Mouse (Mus musculus) limb, embryonic 15.5 days (tissue): ENCODE data around the gene Coq8a. TPM values are rescaled to one million over a fixed set of nuclear protein-coding genes. Genes with fewer than 3 reads are reported as not detected.
A peak's percentile ranks its signal among the peaks of the same experiment; 100 is the strongest.

Experiments used
- ATAC-seq: fragments of 200-750 bp; cut with Nextera tagmentation; 2 replicates; pipeline ENCODE4 v1.8.0; 2017; ENCODE audit warnings: low read depth, moderate TSS enrichment; ENCODE audit not compliant: insufficient number of reproducible peaks, low FRiP score, low TSS enrichment
- H3K27ac ChIP-seq: fragments of 300-500 bp; sonication (generic); 2 replicates; pipeline ENCODE4 v1.5.1; 2015; ENCODE audit warnings: moderate library complexity, mild to moderate bottlenecking, inconsistent platforms
- H3K27me3 ChIP-seq: fragments of 300-500 bp; sonication (generic); 2 replicates; pipeline ENCODE4 v1.6.1; 2015; ENCODE audit warnings: inconsistent platforms
- H3K36me3 ChIP-seq: fragments of 300-500 bp; sonication (generic); 2 replicates; pipeline ENCODE4 v1.6.1; 2015; ENCODE audit warnings: inconsistent platforms
- H3K4me1 ChIP-seq: fragments of 300-500 bp; sonication (generic); 2 replicates; pipeline ENCODE4 v1.6.1; 2015; ENCODE audit warnings: inconsistent platforms
- H3K4me2 ChIP-seq: fragments of 300-500 bp; sonication (generic); 2 replicates; pipeline ENCODE4 v1.6.1; 2015; ENCODE audit warnings: mild to moderate bottlenecking, inconsistent platforms
- H3K4me3 ChIP-seq: fragments of 300-500 bp; sonication (generic); 2 replicates; pipeline ENCODE4 v1.5.1; 2015; ENCODE audit warnings: mild to moderate bottlenecking, inconsistent platforms
- H3K9ac ChIP-seq: fragments of 300-500 bp; sonication (generic); 2 replicates; pipeline ENCODE4 v1.6.1; 2015; ENCODE audit warnings: inconsistent platforms
- H3K9me3 ChIP-seq: fragments of 300-500 bp; sonication (generic); 2 replicates; pipeline ENCODE4 v1.6.1; 2016; ENCODE audit warnings: inconsistent platforms
- WGBS: fragments of 180-500 bp; shearing (Covaris S2); methylation state at CpG from one replicate; pipeline ENCODE4 v1.1.7; 2015; 5-methylcytosine and 5-hydroxymethylcytosine counted together
- polyA plus RNA-seq: library from polyadenylated mRNA; unstranded; fragments of >200 nt; fragmentation: Nextera tagmentation; extraction: Ambion mirVana; gene quantifications from 2 replicates; pipeline ENCODE4 v1.2.1, GENCODE M21; 2015

Gene Coq8a
- polyA plus RNA-seq, 1 experiment from 2014 or later, result 9.6 TPM

GRCm38 (mm10) chr1:180222007-180222406, 22.6 kb upstream of the Coq8a start:
- no peak for ATAC-seq
- H3K36me3 ChIP-seq, result no peaks in the 10 kb centered on the region
- peaks cover 7% of the 10 kb centered on the region for H3K4me1 ChIP-seq
- no peak overlapping the region for H3K9ac ChIP-seq
- no peak overlapping the region for H3K4me3 ChIP-seq
- no peak overlapping the region for H3K27ac ChIP-seq
- no peaks in the 10 kb centered on the region for H3K27me3 ChIP-seq
- 83% methylated on average over 1 of the region's 1 CpGs for WGBS
- no peaks in the 10 kb centered on the region for H3K9me3 ChIP-seq
- no peak overlapping the region for H3K4me2 ChIP-seq

- Histone ChIP-seq H3K4me3 (no peak overlapping the region), H3K4me2 (no peak overlapping the region), H3K36me3 (no peaks in the 10 kb centered on the region), H3K27me3 (no peaks in the 10 kb centered on the region), H3K9me3 (no peaks in the 10 kb centered on the region), H3K27ac (no peak overlapping the region), H3K9ac (no peak overlapping the region), H3K4me1 (peaks cover 3% of the 10 kb centered on the region; the same call in 1 of the 2 replicates)
- 82% methylated on average over 19 of the region's 19 CpGs for WGBS
- no peak for ATAC-seq
Measured at GRCm38 (mm10) chr1:180220791-180221542, 21.6 kb upstream of the Coq8a start.

- Histone ChIP-seq H3K27me3 (no peaks in the 10 kb centered on the region), H3K36me3 (no peaks in the 10 kb centered on the region), H3K9ac (no peak overlapping the region), H3K9me3 (no peaks in the 10 kb centered on the region), H3K27ac (no peak overlapping the region), H3K4me1 (no peaks in the 10 kb centered on the region), H3K4me3 (no peak overlapping the region), H3K4me2 (no peak overlapping the region)
- no peak for ATAC-seq
- WGBS, result 53% methylated on average over 5 of the region's 5 CpGs
Measured at GRCm38 (mm10) chr1:180216541-180217276, 17.3 kb upstream of the Coq8a start.

- Histone ChIP-seq H3K9me3 (no peaks in the 10 kb centered on the region), H3K9ac (no peak overlapping the region), H3K4me1 (no peaks in the 10 kb centered on the region), H3K4me3 (no peak overlapping the region), H3K27ac (no peak overlapping the region), H3K4me2 (no peak overlapping the region), H3K36me3 (no peaks in the 10 kb centered on the region), H3K27me3 (no peaks in the 10 kb centered on the region)
- ATAC-seq, result peak; percentile 49; the same call in 1 of the 2 replicates
- WGBS, result 16% methylated on average over 4 of the region's 4 CpGs
Measured at GRCm38 (mm10) chr1:180215044-180215443, 15.6 kb upstream of the Coq8a start.

- Histone ChIP-seq H3K4me3 (no peak overlapping the region), H3K4me1 (no peaks in the 10 kb centered on the region), H3K9me3 (no peaks in the 10 kb centered on the region), H3K36me3 (no peaks in the 10 kb centered on the region), H3K27ac (no peak overlapping the region), H3K9ac (no peak overlapping the region), H3K27me3 (no peaks in the 10 kb centered on the region), H3K4me2 (no peak overlapping the region)
- WGBS, result 87% methylated on average over 5 of the region's 5 CpGs
- no peak for ATAC-seq
Measured at GRCm38 (mm10) chr1:180212911-180213310, 13.5 kb upstream of the Coq8a start.

GRCm38 (mm10) chr1:180210781-180211271, 11.4 kb upstream of the Coq8a start:
- H3K4me1 ChIP-seq, result no peaks in the 10 kb centered on the region
- no peaks in the 10 kb centered on the region for H3K9me3 ChIP-seq
- ATAC-seq, result no peak
- H3K27me3 ChIP-seq, result no peaks in the 10 kb centered on the region
- 82% methylated on average over 9 of the region's 9 CpGs for WGBS
- no peak overlapping the region for H3K4me2 ChIP-seq
- no peaks in the 10 kb centered on the region for H3K36me3 ChIP-seq
- H3K4me3 ChIP-seq, result no peak overlapping the region
- H3K27ac ChIP-seq, result no peak overlapping the region
- no peak overlapping the region for H3K9ac ChIP-seq

GRCm38 (mm10) chr1:180210031-180210432, 10.6 kb upstream of the Coq8a start:
- 64% methylated on average over 4 of the region's 4 CpGs for WGBS
- no peak overlapping the region for H3K27ac ChIP-seq
- H3K9ac ChIP-seq, result no peak overlapping the region
- H3K4me1 ChIP-seq, result no peaks in the 10 kb centered on the region
- no peaks in the 10 kb centered on the region for H3K27me3 ChIP-seq
- no peaks in the 10 kb centered on the region for H3K9me3 ChIP-seq
- no peak overlapping the region for H3K4me2 ChIP-seq
- no peaks in the 10 kb centered on the region for H3K36me3 ChIP-seq
- ATAC-seq, result no peak
- H3K4me3 ChIP-seq, result no peak overlapping the region

GRCm38 (mm10) chr1:180208370-180208769, 9.0 kb upstream of the Coq8a start:
- WGBS, result 86% methylated on average over 3 of the region's 3 CpGs
- H3K9ac ChIP-seq, result no peak overlapping the region
- H3K27ac ChIP-seq, result no peak overlapping the region
- ATAC-seq, result no peak
- H3K4me3 ChIP-seq, result no peak overlapping the region
- H3K9me3 ChIP-seq, result no peaks in the 10 kb centered on the region
- no peaks in the 10 kb centered on the region for H3K36me3 ChIP-seq
- H3K4me2 ChIP-seq, result no peak overlapping the region
- H3K27me3 ChIP-seq, result no peaks in the 10 kb centered on the region
- H3K4me1 ChIP-seq, result no peaks in the 10 kb centered on the region

- 41% methylated on average over 5 of the region's 5 CpGs for WGBS
- H3K36me3 ChIP-seq, result no peaks in the 10 kb centered on the region
- H3K9ac ChIP-seq, result no peak overlapping the region
- ATAC-seq, result no peak
- no peak overlapping the region for H3K27ac ChIP-seq
- H3K9me3 ChIP-seq, result no peaks in the 10 kb centered on the region
- no peak overlapping the region for H3K4me2 ChIP-seq
- H3K4me3 ChIP-seq, result no peak overlapping the region
- peaks cover 3% of the 10 kb centered on the region; the same call in 1 of the 2 replicates for H3K4me1 ChIP-seq
- H3K27me3 ChIP-seq, result no peaks in the 10 kb centered on the region
Measured at GRCm38 (mm10) chr1:180200722-180201121, 1.3 kb upstream of the Coq8a start.

- H3K9me3 ChIP-seq, result no peaks in the 10 kb centered on the region
- no peak for ATAC-seq
- WGBS, result 73% methylated on average over 4 of the region's 4 CpGs
- no peak overlapping the region for H3K4me2 ChIP-seq
- no peaks in the 10 kb centered on the region for H3K36me3 ChIP-seq
- no peak overlapping the region for H3K4me3 ChIP-seq
- no peak overlapping the region for H3K27ac ChIP-seq
- no peak overlapping the region for H3K9ac ChIP-seq
- peaks cover 11% of the 10 kb centered on the region for H3K4me1 ChIP-seq
- no peaks in the 10 kb centered on the region for H3K27me3 ChIP-seq
Measured at GRCm38 (mm10) chr1:180199715-180200050, 281 bp upstream of the Coq8a start.

GRCm38 (mm10) chr1:180197956-180198355, 1.4 kb downstream of the Coq8a start:
- peaks cover 16% of the 10 kb centered on the region for H3K4me1 ChIP-seq
- H3K27ac ChIP-seq, result no peak overlapping the region
- no peak for ATAC-seq
- 84% methylated on average over 3 of the region's 3 CpGs for WGBS
- no peaks in the 10 kb centered on the region for H3K36me3 ChIP-seq
- H3K4me3 ChIP-seq, result no peak overlapping the region
- 0 out of 2 replicates have a peak, but pooled peaks cover 2% of the 10 kb centered on the region for H3K27me3 ChIP-seq
- no peak overlapping the region for H3K9ac ChIP-seq
- no peak overlapping the region for H3K4me2 ChIP-seq
- H3K9me3 ChIP-seq, result no peaks in the 10 kb centered on the region

GRCm38 (mm10) chr1:180196508-180196907, 2.9 kb downstream of the Coq8a start:
- no peak overlapping the region for H3K9ac ChIP-seq
- 0 out of 2 replicates have a peak, but pooled peaks cover 2% of the 10 kb centered on the region for H3K27me3 ChIP-seq
- no peak for ATAC-seq
- H3K4me3 ChIP-seq, result peak overlapping the region; percentile 66; the same call in 1 of the 2 replicates
- H3K36me3 ChIP-seq, result no peaks in the 10 kb centered on the region
- no peaks in the 10 kb centered on the region for H3K9me3 ChIP-seq
- no peak overlapping the region for H3K27ac ChIP-seq
- H3K4me2 ChIP-seq, result peak overlapping the region; percentile 90
- H3K4me1 ChIP-seq, result peaks cover 16% of the 10 kb centered on the region
- 89% methylated on average over 9 of the region's 9 CpGs for WGBS
